Mouse (Mus musculus) mouse embryonic stem cell (cell line): ENCODE results near the gene Ipo13.

ENCODE experiments used
- in situ Hi-C, 2 experiments: fragments of 300-500 bp; cut with MboI; formaldehyde crosslinking; loops; 1 replicate in 1 of 2; 3 replicates in 1 of 2; pipeline ENCODE4 v1.14.3; 2019 to 2020; ENCODE audit warnings: low sequenced_read_pairs in 2 of 2, low pct_unique_long_range_greater_than_20kb in 1 of 2, mixed read lengths in 1 of 2; ENCODE audit not compliant: unreplicated experiment in 1 of 2

Ipo13 gene

DNA sequence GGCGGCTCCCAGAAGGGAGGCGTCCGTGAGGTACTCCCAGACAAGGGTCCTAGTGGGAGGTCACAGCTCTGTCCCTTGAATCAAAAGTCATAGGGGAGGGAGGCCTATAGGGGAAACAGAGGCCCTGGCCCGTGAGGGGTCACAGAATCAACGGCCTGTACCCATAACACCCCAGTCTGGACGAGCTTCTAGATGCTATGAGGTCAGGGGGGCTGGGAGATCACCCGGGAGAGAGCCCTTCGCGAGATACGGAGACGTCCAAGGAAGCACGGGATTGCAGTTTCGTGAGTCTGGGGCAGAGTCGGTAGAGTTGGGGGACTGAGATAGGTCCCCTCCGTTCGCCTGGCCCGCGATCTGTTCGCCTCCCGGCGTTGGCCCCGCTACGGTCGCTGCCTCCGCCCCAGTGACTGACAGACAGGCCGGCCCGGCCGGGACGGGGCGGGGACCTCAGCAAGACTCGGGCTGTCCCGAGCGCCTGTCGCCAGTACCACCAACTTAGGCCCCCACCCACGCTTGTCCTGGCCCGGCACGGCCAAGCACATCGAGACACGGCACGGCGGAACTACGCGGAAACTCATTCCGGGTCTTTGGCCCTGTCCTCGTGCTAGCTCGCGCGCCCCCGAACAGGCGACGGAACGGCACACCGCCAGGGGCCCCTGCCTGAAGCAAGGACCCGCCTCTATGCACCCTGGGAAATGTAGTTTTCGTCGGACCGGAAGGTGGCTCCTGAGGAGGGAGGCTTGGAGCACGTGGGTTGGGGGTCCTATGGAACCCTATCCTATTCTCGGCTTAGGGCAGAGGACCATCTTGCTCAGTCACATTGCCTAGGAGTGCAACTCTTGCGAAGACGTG is at the start of gene Ipo13:
TSS of gene Ipo13 (minus strand) at position 409 of the 852 bp plus-strand sequence.
- in situ Hi-C loops: no loop called here

DNA sequence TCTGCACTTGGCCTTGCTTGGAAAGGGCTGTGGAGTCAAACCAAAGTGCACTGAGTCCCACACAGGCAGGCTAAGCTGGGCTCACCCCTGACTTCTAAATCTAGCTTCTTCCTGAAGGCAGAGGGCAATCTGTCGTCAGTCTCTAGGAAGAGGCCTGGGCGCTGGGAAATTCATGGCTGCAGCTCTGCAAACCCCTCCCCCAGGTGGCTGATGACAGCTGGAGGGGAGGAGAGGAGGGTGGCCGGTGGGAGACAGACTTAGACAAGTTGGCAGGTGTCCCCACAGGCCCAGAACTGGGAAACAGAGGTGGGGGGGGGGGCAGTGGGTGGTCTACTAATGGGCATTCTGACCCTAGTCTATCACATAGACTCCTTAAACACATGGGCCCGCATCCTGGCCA is 42.7 kb upstream of the Ipo13 start:
- in situ Hi-C loops: no loop called here

DNA sequence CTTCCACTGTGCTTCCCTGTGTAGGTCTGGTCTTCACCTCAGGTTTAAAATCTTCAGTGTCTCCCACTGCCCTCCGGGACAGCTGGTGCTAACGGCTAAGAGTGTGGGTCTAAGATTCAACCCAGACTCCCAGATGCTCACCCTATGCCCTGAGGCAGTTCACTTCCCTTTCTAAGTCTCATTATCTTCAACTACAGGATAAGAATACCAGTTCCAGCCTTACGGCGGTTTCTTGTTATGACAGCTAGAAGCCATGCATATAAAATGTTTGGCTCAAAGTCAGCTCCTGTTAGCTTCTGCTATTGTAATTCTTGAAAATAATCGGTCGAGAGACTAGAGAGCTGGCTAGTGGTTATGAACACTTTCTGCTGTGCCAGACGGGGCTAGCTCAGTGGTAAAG is 32.7 kb upstream of the Ipo13 start:
- in situ Hi-C loops: no loop called here

DNA sequence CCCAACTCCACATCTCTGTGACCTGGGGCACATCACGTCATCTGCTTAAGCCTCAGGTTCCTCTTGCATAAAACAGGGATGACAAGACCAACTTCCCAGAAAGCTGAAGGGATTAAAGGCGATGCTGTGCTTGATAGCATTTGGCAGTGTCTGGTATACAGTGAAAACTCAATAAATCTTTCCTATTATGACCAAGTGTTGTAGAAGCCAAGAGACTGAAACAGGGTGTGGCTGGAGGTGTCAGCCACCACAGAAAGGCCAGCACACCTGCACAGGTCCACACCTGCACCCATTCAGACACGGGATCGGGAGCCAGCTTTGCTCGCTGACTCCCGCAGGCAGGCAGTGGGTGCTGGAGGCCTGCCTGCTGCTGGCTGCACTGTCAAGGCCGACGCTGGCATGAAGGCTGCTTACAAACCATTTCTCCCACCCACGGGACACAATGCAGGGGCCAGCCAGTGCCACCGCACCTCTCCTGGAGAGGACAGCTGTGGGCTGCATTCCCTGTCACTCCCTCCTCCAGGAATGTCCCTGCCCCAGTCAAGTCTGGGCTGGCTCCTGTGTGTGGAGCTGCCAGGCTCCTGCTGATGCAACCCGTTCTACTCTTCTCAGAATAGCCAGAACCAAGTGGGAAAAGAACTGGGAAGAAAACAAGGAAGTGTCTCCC is 32.0 kb upstream of the Ipo13 start:
- in situ Hi-C loops: no loop called here

DNA sequence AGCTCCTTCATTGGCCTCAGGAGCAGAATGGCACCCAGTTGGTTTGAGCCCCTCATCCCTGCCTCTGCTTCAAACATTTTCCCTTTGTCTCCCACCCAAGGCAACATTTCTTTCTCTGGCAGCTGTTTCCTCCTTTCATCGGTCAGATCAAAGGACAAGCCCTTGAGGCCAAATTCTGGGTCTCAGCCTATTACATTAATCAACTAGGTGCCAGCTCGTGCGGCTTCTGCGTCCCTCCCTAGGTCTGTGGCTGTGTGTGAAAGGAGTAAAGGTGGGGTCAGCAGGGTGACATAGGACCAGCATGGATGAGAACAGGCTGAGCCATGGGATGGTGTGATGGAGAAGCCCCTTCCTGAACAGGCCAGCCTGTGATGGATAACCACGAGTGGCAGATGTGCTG is 28.5 kb upstream of the Ipo13 start:
- in situ Hi-C loops: no loop called here

DNA sequence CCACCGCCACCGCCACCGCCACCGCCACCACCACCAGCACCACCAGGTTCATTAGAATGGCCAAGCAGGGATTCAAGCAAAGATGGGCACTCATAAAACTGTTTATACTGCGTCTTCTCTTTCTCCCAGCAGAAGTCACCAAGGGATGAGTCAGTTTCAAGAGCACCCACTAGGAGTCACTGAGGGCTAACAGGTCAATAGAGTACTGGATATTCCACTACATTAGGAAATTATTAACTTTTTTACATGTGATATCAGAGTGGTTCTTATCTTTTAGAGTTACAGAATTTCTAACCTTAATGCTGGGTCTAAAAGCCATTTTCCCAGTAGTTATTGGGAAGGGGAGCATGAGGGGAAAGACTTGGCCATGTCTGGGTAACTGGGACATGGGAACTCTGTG is 22.2 kb upstream of the Ipo13 start:
- in situ Hi-C loops: no loop called here

DNA sequence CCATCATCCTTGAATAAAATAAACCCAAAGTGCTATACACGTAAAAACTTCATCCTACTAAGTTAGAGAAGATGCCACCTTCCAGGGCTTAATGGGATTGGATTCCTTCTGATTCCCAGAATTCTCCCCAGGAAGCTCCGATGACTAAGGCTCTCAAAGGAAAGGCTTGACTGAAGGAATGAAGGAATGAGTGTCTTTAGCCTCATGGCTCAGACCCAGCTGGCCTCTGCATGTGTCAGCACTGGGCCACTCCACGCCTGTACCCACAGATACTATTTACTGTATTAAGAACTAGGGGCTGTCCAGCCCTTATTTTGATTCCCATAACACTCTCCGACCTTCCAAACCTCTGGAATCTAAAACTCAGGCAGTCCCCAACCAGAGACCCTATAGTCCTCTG is 19.3 kb upstream of the Ipo13 start:
- in situ Hi-C loops: no loop called here

DNA sequence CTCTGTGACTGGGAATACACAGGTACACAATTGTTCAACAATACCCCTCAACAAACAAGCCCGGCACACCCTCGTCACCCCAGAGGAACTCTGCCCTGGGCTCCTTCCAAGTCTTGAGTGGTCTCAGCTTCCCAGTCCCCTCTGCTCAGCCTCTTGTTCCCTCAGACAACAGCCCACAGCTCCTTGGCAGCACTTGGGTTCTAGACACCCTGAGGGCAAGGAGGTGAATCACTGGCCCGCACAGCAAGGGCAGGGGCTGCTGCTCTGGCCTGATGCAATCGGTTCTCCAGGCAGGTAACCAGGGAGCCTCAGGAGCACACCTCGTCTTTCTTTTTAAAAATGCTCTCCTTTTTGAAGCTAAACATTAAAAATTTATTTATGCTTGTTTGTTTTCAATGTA is 18.4 kb upstream of the Ipo13 start:
- in situ Hi-C loops: no loop called here

DNA sequence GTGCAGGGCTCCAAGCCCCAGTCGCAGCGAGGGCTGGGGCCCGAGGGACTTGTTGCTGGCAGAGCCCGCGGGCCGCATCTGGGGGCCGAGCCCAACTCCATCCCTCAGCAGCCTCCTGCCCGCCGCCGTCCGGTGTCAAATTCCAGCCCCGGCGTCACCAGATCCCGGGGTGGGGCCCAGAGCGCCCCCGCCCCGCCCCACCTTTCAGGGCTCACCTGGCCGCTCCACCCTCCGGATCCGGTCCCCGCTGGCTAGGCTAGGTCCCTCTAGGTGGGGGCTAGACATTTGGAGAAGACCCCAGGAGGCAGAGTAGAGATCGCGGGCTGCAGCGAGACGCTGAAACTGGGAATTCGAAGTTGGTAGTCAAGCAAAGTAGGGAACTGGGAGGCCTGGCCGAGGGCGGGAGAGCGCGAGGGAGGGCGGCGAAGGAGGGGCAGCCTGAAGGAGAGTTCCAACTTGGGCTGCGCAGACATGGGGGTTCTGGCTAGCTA is 14.6 kb upstream of the Ipo13 start, which contains the start of gene Artn:
TSS of gene Artn (minus strand) at position 373 of the 491 bp plus-strand sequence.
- in situ Hi-C loops: no loop called here

DNA sequence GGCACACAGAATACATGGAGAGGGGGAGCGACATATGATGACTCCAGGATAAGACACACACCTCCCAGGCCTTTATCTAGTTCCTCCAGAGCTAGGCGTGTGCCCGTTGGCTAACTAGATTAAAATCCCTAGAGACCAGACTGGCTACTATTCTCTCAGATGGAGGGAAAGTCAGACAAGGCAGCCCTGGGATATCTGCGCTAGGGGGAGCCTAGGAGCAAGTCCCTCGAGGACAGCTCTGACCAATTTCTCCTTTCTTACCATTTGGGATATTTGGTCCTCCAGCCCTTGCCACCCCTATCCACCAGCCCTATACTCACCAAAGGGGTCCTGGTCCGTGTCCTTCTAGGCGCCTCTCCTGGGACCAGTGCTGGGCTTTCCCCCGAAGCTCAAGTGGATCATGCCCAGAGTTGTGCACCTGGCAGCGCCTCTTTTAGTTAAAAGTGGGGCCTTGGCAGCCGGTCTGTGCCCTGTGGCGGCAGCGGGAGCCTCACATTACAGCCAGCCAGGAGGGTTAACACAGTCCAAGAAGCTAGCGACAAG is 14.0 kb upstream of the Ipo13 start:
- in situ Hi-C loops: no loop called here

DNA sequence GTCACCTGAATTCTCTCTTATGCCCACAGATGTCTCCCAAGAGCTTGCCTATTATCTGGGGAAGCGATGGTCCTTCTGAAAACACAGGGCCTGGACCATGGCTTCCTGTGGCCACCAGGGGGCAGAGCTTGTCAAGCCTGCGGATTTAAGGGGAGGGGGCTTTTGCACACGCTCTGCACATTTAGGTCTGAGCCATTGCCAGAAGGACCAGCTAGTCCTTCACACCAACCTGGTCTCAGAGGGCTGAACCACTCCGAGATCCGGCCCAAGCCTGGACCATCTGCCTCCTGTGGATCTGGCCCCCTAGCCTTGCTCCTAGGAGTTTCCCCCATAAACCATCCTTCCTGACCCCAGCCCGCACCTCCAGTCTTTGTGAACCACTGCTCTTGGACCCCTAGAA is 13.4 kb upstream of the Ipo13 start:
- in situ Hi-C loops: no loop called here

DNA sequence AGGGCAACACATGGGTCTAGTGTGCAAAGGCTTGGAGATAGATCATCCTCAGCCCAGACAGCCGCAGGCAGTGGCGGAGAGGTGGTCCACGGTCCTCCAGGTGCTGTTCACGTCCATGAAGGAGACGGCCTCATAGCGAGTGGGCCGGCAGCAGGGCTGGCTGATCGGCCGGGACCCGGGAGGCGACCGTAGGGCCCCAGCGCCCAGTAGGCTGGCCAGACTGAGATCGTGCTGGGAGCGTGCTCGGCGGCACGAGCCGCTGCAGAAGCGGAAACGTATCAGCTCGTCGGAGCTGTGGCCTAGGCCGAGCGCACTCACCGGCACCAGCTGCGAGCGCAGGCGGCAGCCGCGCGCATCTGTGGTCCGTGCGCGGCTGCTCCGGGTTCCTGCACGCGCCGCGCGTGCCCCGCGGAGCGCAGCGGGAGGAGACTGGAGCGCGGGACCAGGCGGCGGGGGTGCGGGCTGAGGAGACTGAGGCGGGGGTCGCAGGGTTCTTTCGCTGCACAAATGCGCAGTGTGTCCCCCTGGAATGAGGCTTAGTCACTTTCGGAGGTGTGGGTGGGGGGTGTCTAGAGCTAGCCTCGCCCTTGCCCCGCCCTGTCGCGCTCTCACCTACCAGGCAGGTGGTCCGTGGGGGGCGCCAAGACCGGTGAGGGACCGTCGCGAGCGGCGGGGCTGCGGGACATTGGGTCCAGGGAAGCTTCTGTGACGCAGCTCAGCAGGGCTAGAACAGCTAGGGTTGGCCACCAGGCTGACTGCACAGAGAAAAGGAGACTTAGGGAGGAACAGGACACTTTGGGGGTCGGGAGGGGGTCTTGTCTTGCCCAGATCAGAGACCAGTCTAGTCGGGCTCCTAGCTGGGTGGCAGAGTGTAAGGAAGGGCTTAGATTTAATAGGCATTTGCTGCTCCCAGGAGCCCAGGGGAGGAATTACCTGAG is 12.0 kb upstream of the Ipo13 start:
- in situ Hi-C loops: no loop called here

DNA sequence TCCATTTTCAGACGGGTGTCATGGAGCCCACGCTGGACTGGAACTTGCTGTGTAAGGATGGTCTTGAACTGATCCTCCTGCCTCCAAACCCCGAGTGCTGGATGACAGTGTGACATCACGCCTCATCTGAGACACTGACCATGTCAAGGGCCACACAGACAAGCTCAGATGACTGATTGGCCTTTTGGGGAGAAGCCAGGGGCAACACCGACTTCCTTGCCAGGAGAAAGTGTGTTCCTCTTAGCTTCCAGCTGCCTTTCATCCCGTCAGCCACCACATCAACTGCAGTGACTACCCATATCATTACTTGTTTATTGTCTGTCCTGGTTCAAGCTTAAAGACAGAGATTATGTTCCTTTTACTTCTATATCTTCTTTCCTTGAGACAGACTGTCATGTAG is 10.1 kb upstream of the Ipo13 start:
- in situ Hi-C loops: no loop called here

DNA sequence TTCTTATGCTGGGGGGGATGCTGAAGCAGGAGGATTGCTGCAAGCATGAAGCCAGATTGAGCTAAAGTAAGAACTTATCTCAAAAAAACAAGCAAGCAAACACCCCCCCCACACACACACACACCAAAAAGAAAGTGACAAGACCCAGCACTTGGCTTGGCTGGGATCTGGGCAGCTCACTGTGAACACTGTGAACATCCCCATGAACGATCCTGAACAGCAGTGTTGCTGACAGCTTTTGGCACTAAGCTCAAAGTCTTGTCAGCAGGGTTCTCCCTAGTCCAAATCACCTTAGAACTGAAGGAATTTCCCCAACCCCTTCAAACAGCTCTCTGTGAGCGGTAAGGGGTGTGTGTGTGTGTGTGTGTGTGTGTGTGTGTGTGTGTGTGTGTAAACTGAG is 8.7 kb upstream of the Ipo13 start:
- in situ Hi-C loops: no loop called here

DNA sequence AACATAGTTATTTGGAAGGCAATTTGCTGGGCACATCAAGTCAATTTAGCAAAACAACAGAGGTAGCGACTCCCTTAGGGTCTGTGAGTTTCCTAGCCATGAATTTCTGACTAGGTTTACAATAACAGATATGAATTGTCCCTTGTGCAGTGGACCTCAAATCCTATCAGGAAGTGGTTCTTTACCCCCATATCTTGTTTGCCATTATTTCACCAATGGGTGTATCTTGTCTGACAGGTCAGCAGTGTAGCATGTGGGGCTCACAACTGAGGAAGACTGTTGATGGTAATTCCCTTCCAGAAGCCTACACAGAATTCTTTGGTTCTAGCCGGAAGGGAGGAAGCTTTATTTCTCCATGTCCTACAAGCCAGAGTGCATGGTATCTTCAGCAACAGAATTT is 6.6 kb upstream of the Ipo13 start:
- in situ Hi-C loops: no loop called here

DNA sequence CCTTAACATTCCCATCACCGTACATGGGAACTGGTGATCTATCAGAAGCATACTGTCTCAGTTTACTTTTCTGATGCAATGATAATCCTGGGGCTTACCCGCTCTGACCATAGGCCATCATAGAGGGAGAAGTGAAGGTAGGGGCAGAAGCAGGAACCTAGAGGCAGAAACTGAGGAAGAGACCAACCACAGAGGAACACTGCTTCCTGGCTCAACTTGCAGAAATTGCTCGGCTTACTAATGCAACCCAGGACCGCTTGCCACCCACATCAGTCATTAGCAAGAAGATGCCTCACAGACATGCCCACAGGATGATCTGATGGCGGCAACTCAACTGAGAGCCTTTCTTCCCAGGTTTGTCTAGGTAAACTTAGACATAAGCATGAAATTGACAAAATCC is 4.0 kb upstream of the Ipo13 start:
- in situ Hi-C loops: no loop called here

DNA sequence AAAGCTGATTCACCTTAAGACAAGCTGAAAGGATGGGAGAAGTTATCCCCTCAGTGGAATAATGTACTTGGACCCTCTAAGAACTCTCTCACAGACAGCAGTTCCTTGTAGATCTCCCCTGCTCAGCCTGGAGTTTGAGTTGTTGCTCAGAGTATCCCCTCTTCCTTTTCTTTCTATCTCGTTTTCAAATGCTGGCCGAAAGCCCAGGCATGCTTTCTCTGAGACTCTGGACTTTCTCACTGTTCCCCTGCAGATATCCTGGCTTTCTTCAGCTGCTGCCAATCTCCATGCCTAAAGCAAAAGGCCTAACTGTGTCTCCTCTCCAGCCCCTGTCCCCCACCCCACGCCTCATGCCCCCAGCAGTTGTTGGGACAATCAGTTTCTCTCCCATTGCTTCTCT is 3.5 kb upstream of the Ipo13 start:
- in situ Hi-C loops: no loop called here

DNA sequence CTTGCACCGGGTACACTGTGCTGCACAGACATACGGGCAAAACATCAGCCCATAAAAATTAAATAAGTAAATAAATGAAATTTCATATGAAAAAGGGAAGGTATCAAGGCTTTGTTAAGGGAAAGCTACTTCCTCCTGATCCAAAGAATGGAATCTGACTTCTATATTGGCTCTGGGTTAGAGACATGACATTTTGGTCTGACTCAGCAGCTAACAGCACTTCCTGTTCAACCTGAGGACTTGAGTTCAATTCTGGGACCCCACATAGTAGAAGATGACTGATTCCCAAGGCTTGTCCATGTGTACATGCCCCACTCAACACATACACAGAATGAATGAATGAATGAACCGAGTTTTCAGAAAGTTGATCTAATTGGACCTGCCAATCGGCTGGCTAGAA is 3.0 kb upstream of the Ipo13 start:
- in situ Hi-C loops: no loop called here

DNA sequence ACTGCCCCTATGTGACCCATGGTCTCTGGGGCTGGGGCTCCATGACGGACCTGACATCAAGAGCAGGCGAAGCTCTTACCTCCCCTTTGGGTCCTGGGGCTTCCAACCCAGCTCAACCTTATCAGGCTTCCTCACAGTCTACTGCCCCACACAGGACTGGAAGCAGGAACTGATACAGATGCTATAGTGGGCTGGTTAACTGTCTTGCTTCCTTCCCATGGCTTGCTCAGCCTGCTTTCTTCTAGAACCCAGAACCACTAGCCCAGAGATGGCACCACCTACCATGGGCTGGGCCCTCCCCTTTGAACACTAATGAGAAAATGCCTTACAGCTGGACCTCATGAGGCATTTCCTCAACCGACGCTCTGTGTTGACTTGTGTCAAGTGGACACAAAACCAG is 2.6 kb upstream of the Ipo13 start:
- in situ Hi-C loops: no loop called here
